Mouse (Mus musculus) MEL-GATA-1-ER (cell line): ENCODE measurements around the gene Gm14434.
"Not testable (repeated sequence)": the region's sequence is repeated elsewhere in the genome, so short reads cannot be mapped to it uniquely, and the experiment has no call there.

ENCODE experiments used
- DNase-seq: peaks from one replicate; pipeline ENCODE4 v3.0.0-alpha.2; 2012; ENCODE audit warnings: low read depth; ENCODE audit errors: extremely low read depth

The Gm14434 gene

GRCm38 (mm10) chr2:176486683-176487082 is at the start of gene Gm14434:
Gene Gm14434 (minus strand): TSS chr2:176486783.
- not testable (repeated sequence) for DNase-seq

GRCm38 (mm10) chr2:176520756-176521155 is 34.2 kb upstream of the Gm14434 start, which contains the start of gene Zfp967:
Gene Zfp967 (plus strand): TSS chr2:176521056.
- DNase-seq, result not testable (repeated sequence)

- DNase-seq, result not testable (repeated sequence)
Measured at GRCm38 (mm10) chr2:176423294-176423693, 63.3 kb downstream of the Gm14434 start, which contains the start of gene Gm14435. Gene Gm14435 (plus strand): TSS chr2:176423594.
